Mouse (Mus musculus): ENCODE data around the gene Il20. TPM values are rescaled to one million over a fixed set of nuclear protein-coding genes. Genes with fewer than 3 reads are reported as not detected.

Gene Il20
- polyA plus RNA-seq, 1 experiment: not detected

DNA sequence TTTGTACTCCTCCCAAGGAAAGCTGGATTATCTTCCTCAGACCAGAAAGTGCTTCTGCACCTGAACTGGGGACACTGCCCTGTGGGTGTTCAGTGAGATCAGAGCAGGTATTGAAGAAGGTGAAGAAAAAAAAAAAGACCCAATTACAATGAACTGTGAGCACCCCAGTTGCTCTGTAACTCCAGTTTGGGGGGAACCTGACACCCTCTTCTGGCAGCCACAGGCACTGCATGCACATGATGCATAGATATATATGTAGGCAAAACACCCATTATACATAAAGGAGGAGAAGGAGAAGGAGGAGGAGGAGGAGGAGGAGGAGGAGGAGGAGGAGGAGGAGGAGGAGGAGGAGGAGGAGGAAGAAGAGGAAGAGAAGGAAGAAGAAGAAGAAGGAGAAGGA, 15.2 kb upstream of the Il20 start:
- no peaks in the 10 kb centered on the region for H3K4me1 ChIP-seq (ENCODE audit: control insufficient read depth, insufficient read depth, low read length)
- no peak for DNase-seq
- TF ChIP-seq POLR2A (IDR thresholded peaks at IDR 0.05; ENCODE audit: low read depth, low read length): no peak
- peak; percentile 39 for TF ChIP-seq CTCF (conservative IDR thresholded peaks at IDR 0.05; ENCODE audit: insufficient read depth, insufficient read length, low read depth, low read length)
- no peaks in the 10 kb centered on the region for H3K36me3 ChIP-seq (ENCODE audit: control insufficient read depth, insufficient read depth, low read length)
- no peak overlapping the region for H3K27ac ChIP-seq (ENCODE audit: insufficient read depth, low read depth, low read length)
- no peaks in the 10 kb centered on the region; the same call in 1 of the 2 replicates for H3K27me3 ChIP-seq (replicated peaks; ENCODE audit: control insufficient read depth, insufficient read depth, low read length)
- no peak overlapping the region for H3K4me3 ChIP-seq (ENCODE audit: insufficient read depth, low read depth, low read length)

DNA sequence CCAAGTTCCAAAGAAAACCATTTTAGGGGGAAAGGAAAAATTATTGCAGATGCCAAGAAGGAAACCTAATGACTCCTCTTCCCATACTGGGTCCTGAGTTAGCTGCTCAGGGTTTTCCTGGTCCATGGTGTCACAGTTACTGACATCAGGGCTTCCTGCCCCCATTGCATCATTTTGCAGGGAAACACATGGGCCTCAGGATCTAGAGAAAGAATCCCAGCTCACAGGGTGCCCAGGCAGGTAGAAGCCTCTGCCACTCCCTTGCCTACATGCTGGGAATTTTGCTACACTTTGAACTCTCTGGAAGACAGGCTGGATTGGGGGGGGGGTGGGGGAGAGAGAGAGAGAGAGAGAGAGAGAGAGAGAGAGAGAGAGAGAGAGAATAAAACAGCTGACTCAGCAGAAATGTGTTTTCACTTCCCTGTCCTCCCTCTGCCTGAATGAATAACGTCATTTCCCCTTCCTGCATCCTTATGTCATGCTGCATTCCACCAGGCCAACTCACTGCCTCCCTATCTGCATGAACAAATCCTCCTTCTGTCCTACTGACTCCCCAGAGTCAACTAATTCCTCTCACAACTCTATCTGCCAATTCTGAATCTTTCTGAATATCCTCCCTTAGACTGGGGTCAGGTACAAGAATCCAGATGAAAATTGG, 7.2 kb upstream of the Il20 start:
- H3K4me3 ChIP-seq (ENCODE audit: insufficient read depth, low read depth, low read length): no peak overlapping the region
- no peak for DNase-seq
- H3K27me3 ChIP-seq (replicated peaks; ENCODE audit: control insufficient read depth, insufficient read depth, low read length): no peaks in the 10 kb centered on the region
- H3K27ac ChIP-seq (ENCODE audit: insufficient read depth, low read depth, low read length): no peak overlapping the region
- no peaks in the 10 kb centered on the region for H3K36me3 ChIP-seq (ENCODE audit: control insufficient read depth, insufficient read depth, low read length)
- 10% methylated on average over 1 of the region's 1 CpGs for WGBS
- H3K4me1 ChIP-seq (ENCODE audit: control insufficient read depth, insufficient read depth, low read length): no peaks in the 10 kb centered on the region
- TF ChIP-seq POLR2A (IDR thresholded peaks at IDR 0.05; ENCODE audit: low read depth, low read length): no peak
- TF ChIP-seq CTCF (conservative IDR thresholded peaks at IDR 0.05; ENCODE audit: insufficient read depth, insufficient read length, low read depth, low read length): no peak

DNA sequence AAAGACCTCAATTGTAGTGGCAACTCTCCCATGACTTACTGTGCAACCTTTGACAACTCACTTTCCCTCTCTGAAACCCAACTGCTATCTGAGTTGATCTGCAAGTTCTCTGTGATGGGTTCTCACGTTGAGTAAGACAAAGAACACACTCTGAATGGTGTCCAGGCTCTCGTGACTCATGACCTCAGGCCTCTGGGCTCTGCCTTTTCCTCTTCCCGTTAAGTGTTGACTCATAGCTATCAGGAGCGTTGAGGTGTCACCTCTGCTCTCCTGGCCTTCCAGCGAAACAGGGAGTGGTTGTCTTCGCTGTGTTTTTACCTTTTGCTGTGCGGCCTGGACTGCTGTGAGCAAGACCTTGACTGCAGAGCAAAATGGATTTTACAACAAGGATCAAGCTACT, 8.7 kb downstream of the Il20 start:
- no peak for TF ChIP-seq CTCF (conservative IDR thresholded peaks at IDR 0.05; ENCODE audit: insufficient read depth, insufficient read length, low read depth, low read length)
- no peak for TF ChIP-seq POLR2A (IDR thresholded peaks at IDR 0.05; ENCODE audit: low read depth, low read length)
- H3K4me3 ChIP-seq (ENCODE audit: insufficient read depth, low read depth, low read length): no peak overlapping the region
- no peaks in the 10 kb centered on the region for H3K36me3 ChIP-seq (ENCODE audit: control insufficient read depth, insufficient read depth, low read length)
- no peak for DNase-seq
- no peaks in the 10 kb centered on the region for H3K27me3 ChIP-seq (replicated peaks; ENCODE audit: control insufficient read depth, insufficient read depth, low read length)
- no peaks in the 10 kb centered on the region for H3K4me1 ChIP-seq (ENCODE audit: control insufficient read depth, insufficient read depth, low read length)
- no peak overlapping the region for H3K27ac ChIP-seq (ENCODE audit: insufficient read depth, low read depth, low read length)
- WGBS: 77% methylated on average over 7 of the region's 7 CpGs

DNA sequence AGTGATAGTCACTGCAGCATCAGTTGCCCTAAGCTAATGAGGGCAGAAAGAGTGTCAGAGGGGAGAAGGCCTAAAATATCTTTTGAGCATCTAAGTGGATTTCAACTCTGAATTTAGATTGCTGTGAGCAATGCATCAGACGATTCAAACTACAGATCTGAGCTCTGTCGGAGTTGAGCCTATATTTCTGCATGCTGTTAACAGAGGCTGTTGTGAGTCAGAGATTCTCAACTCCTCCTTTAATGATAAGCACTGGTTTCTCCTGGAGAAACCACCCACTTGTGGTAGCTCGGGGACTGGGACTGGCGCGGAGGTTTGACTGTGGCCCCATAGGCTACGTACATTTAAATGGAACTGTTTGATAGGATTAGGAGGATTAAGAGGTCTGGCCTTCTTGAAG, 16.8 kb downstream of the Il20 start:
- TF ChIP-seq POLR2A (IDR thresholded peaks at IDR 0.05; ENCODE audit: low read depth, low read length) (no peak), CTCF (conservative IDR thresholded peaks at IDR 0.05; ENCODE audit: insufficient read depth, insufficient read length, low read depth, low read length) (no peak)
- no peak overlapping the region for H3K27ac ChIP-seq (ENCODE audit: insufficient read depth, low read depth, low read length)
- H3K27me3 ChIP-seq (replicated peaks; ENCODE audit: control insufficient read depth, insufficient read depth, low read length): no peaks in the 10 kb centered on the region
- no peak for DNase-seq
- H3K4me1 ChIP-seq (ENCODE audit: control insufficient read depth, insufficient read depth, low read length): no peaks in the 10 kb centered on the region
- H3K36me3 ChIP-seq (ENCODE audit: control insufficient read depth, insufficient read depth, low read length): no peaks in the 10 kb centered on the region
- no peak overlapping the region for H3K4me3 ChIP-seq (ENCODE audit: insufficient read depth, low read depth, low read length)
- WGBS: 89% methylated on average over 6 of the region's 6 CpGs

DNA sequence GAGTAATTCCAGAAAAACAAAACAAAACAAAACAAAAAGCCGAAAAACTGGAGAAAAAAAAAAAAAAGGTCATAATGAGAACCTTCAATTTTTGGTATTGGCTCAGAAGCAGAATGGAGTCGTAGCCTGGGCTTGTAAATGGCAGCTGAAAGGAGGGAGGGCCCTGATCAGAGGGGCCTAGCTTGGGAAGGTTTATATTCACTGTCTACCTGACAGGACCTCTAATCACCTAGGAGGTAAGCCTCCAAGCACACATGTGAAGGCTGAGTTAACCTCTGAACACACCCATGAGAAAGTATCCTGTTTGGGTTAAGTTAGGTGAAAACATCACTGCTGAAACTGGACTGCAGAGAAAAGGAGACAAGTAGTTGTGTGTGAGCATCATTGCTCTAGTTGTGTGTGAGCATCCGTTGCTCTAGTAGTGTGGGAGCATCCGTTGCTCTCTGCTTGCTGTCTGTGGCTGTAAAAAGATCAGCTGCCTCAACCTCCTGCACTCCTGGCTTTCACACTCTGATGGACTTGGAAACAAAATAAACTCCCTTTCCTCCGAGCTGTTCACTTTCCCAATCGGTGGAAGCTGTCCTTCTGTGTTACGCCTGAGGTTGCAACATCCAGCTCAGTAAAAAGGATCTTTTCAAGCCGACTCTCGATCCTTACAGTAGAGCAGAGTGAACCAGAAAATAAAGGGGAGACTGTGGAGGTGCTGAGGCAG, 17.8 kb downstream of the Il20 start:
- TF ChIP-seq POLR2A (IDR thresholded peaks at IDR 0.05; ENCODE audit: low read depth, low read length): no peak
- TF ChIP-seq CTCF (conservative IDR thresholded peaks at IDR 0.05; ENCODE audit: insufficient read depth, insufficient read length, low read depth, low read length): no peak
- no peaks in the 10 kb centered on the region for H3K27me3 ChIP-seq (replicated peaks; ENCODE audit: control insufficient read depth, insufficient read depth, low read length)
- 46% methylated on average over 9 of the region's 9 CpGs for WGBS
- H3K36me3 ChIP-seq (ENCODE audit: control insufficient read depth, insufficient read depth, low read length): no peaks in the 10 kb centered on the region
- no peaks in the 10 kb centered on the region for H3K4me1 ChIP-seq (ENCODE audit: control insufficient read depth, insufficient read depth, low read length)
- no peak for DNase-seq
- H3K27ac ChIP-seq (ENCODE audit: insufficient read depth, low read depth, low read length): no peak overlapping the region
- H3K4me3 ChIP-seq (ENCODE audit: insufficient read depth, low read depth, low read length): no peak overlapping the region

DNA sequence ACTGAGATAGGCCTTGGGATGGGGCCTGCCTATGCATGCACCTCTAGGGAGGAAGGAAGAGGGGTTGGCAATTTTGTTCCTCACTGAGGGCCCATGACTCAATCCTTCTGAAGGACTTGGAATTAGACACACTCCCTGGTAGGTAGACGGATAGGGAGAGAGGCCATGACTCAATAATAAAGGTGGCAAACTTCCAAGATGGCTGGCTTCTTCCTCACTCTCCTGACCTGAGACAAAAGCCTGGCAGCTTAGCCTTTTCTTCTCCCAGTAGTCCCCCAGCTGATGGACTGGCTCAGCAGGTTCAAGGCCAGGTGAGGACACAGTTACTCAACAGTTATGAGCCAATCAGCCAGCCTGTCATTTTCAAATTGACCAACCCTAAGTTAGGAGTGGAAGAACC, 18.8 kb downstream of the Il20 start:
- Histone ChIP-seq H3K27me3 (replicated peaks; ENCODE audit: control insufficient read depth, insufficient read depth, low read length) (no peaks in the 10 kb centered on the region), H3K4me3 (ENCODE audit: insufficient read depth, low read depth, low read length) (no peak overlapping the region), H3K4me1 (ENCODE audit: control insufficient read depth, insufficient read depth, low read length) (no peaks in the 10 kb centered on the region), H3K27ac (ENCODE audit: insufficient read depth, low read depth, low read length) (no peak overlapping the region), H3K36me3 (ENCODE audit: control insufficient read depth, insufficient read depth, low read length) (no peaks in the 10 kb centered on the region)
- 79% methylated on average over 1 of the region's 1 CpGs for WGBS
- DNase-seq: no peak
- TF ChIP-seq POLR2A (IDR thresholded peaks at IDR 0.05; ENCODE audit: low read depth, low read length) (no peak), CTCF (conservative IDR thresholded peaks at IDR 0.05; ENCODE audit: insufficient read depth, insufficient read length, low read depth, low read length) (no peak)

DNA sequence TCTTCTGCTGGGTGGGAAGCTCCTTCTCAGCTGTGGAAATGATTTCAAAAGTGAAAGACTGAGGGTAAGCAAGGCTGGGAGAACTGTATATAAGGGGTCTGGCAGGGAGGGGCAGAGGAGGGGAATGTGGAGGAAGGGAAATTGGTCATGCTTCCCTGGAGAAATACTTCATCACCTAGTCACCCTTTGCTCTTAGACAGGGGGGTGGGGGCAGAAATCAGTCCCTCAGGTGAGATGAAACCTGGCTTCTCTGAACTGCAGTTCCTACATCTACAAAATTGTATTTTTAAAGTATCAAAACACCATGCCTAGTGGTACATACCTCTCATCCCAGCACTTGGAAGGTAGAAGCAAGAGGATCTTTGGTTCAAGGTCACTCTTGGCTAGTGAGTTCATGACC, 23.9 kb downstream of the Il20 start, which contains the start of gene Il24:
TSS of gene Il24 (minus strand) at position 101 of the 400 bp plus-strand sequence.
- H3K4me1 ChIP-seq (ENCODE audit: control insufficient read depth, insufficient read depth, low read length): no peaks in the 10 kb centered on the region
- TF ChIP-seq CTCF (conservative IDR thresholded peaks at IDR 0.05; ENCODE audit: insufficient read depth, insufficient read length, low read depth, low read length) (no peak), POLR2A (IDR thresholded peaks at IDR 0.05; ENCODE audit: low read depth, low read length) (no peak)
- no peak within 1 kb of the TSS for H3K27ac ChIP-seq (ENCODE audit: insufficient read depth, low read depth, low read length)
- H3K27me3 ChIP-seq (replicated peaks; ENCODE audit: control insufficient read depth, insufficient read depth, low read length): no peaks in the 10 kb centered on the region
- no peak for DNase-seq
- H3K36me3 ChIP-seq (ENCODE audit: control insufficient read depth, insufficient read depth, low read length): no peaks in the 10 kb centered on the region
- no peak within 1 kb of the TSS for H3K4me3 ChIP-seq (ENCODE audit: insufficient read depth, low read depth, low read length)

All from kidney, adult 2 months (tissue).